Mouse (Mus musculus): ENCODE results near the gene Lifr. TPM values are rescaled to one million over a fixed set of nuclear protein-coding genes. Genes with fewer than 3 reads are reported as not detected.

Gene Lifr
- total RNA-seq, 2 experiments from 2014 or later, result 47.8 to 56.1 TPM

DNA sequence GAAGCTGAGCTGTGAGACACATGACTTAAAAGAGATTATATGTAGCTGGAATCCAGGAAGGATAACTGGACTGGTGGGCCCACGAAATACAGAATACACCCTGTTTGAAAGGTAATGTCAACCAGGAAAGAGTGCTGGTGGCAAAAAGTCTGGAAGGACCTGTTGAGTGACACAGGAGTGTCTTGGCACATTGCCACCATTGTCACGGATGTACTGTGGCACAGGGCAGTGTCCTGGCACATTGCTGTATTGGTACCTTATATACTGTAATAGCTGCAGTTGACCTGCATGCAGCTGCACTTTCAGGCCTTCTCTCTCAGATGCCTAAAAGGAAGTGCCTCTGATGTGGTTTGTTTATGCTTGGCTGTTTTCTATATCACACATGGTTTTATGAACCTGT is 82.5 kb downstream of the Lifr start:
- DNase-seq (ENCODE audit: extremely low spot score in 1 of 2, low spot score in 2 of 2), result no peak
- no peak for TF ChIP-seq CTCF (IDR thresholded peaks at IDR 0.05)
- intact Hi-C loops (cut with DNase I), result no loop called here

DNA sequence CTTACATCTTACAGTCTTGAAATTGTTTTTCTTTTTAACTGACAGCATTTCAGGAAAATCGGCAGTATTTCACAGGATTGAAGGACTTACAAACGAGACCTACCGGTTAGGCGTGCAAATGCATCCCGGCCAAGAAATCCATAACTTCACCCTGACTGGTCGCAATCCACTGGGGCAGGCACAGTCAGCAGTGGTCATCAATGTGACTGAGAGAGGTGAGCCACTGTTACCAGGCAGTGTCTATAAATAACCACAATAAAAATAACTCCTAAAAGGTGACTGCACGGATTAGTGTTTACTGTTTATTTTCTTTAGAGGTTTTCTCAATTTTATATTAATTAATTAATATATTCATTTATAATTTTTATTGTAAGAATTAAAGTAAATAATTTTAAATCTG is 82.9 kb downstream of the Lifr start:
- TF ChIP-seq CTCF (IDR thresholded peaks at IDR 0.05), result no peak
- Histone ChIP-seq H3K4me3 (no peak overlapping the region), H3K27ac (no peak overlapping the region)
- intact Hi-C loops (cut with DNase I), result no loop called here
- no peak for DNase-seq (ENCODE audit: extremely low spot score in 1 of 2, low spot score in 2 of 2)

More for the DNA sequence above, 82.5 kb downstream of the Lifr start:
- Histone ChIP-seq H3K4me3 (no peak overlapping the region), H3K27ac (no peak overlapping the region)

DNA sequence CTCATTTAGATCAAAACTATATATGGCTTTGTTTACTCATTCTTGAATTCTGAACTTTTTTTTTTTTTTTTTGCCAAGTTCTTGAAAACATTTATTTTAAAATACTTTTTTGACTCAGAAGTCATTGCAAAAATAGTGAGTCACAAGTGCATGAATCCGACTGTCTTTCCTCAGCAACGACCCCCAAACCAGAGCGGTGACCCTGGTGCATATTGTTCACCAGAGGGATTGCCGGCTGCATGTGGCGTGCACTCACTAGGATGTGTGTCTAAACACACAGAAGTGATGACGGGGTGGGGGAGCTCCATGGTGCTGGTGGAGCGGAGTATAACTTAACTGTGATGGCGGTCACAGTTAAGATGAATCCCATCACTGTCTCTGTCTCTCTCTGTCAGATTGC is 83.4 kb downstream of the Lifr start:
- no peak for TF ChIP-seq CTCF (IDR thresholded peaks at IDR 0.05)
- no peak for DNase-seq (ENCODE audit: extremely low spot score in 1 of 2, low spot score in 2 of 2)
- Histone ChIP-seq H3K27ac (no peak overlapping the region), H3K4me3 (no peak overlapping the region)
- intact Hi-C loops (cut with DNase I), result no loop called here

DNA sequence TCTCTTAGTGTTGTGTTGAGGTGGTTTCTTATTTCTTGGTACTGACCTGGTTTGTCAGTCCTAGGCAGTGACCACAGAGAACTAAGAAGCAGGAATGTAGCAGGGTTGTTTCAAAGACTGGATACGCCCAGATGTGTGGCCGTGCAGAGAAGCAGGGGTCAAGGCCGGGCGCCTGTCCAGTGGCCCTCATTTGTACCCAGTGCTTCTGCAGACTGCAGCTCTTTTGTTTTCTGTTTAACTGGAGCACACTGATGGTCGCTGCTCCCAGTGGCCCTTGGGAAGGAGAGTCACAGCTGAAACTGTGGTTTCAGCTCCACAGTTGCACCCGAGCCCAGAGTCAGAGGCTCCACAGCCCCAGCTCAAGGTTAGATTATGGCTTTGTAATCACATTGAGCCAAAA is 90.2 kb downstream of the Lifr start:
- no peak for TF ChIP-seq CTCF (IDR thresholded peaks at IDR 0.05)
- no peak overlapping the region; the same call in 1 of the 2 replicates for H3K27ac ChIP-seq
- H3K4me3 ChIP-seq, result no peak overlapping the region
- intact Hi-C loops (cut with DNase I), result no loop called here
- peak in 1 of 2 experiments; percentile 15 for DNase-seq (ENCODE audit: extremely low spot score in 1 of 2, low spot score in 2 of 2)

DNA sequence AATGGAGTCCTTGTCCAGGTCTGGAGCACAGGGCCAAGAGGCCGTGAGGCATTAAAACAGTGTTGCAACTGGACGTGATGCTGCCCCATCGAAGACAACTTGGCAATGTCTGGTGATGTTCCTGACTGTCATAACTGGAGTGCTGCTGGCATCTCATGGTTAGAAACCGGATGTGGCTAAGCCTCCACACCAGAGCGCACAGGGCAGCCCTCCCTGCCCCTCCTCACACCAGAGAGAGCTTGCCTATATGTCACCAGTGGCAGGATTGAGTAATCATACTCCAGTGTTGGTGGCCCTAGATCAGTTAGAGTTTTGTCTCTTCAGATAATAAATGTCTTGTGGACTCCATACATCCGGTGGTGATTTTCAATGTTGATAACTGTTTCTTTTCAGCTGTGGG is 97.3 kb downstream of the Lifr start:
- Histone ChIP-seq H3K27ac (no peak overlapping the region), H3K4me3 (no peak overlapping the region)
- intact Hi-C loops (cut with DNase I), result no loop called here
- TF ChIP-seq CTCF (IDR thresholded peaks at IDR 0.05), result no peak
- no peak for DNase-seq (ENCODE audit: extremely low spot score in 1 of 2, low spot score in 2 of 2)

DNA sequence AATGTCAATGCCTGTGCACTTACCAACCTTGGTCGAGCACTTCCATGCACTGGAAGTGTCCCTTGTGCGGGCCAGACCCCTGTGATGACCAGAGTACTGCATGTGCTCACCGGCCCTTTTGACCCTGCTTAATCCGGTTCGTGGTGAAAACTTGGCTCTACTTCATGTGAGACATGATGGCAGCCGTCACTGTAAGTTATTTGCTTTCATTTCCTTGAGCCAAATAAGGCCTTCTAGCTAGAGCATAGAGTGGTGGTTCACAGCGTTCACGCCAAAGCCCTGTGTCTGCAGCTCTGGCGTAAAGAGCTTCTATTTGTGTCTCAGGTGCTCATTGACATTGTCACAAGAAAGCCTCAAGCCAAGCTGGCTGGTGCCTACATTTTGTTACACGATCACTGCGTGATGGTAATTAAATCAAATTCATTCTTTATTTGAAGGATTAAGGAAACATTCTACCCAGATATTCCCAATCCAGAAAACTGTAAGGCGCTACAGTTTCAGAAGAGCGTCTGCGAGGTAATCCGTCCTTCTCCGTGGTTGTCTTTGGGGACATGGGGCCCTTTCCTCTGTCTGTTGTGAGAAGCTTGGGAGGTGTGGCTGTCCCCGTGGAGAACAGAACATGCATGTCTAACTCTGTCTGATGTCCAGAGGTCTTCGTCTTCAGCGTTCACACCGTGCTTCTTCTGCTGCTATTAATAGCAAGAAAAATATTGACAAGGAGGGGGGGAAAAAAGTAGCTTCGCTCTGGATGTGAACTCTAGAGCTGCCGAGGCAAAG is 99.5 kb downstream of the Lifr start:
- TF ChIP-seq CTCF (IDR thresholded peaks at IDR 0.05), result no peak
- H3K4me3 ChIP-seq, result no peak overlapping the region
- intact Hi-C loops (cut with DNase I), result no loop called here
- no peak overlapping the region for H3K27ac ChIP-seq
- no peak for DNase-seq (ENCODE audit: extremely low spot score in 1 of 2, low spot score in 2 of 2)

DNA sequence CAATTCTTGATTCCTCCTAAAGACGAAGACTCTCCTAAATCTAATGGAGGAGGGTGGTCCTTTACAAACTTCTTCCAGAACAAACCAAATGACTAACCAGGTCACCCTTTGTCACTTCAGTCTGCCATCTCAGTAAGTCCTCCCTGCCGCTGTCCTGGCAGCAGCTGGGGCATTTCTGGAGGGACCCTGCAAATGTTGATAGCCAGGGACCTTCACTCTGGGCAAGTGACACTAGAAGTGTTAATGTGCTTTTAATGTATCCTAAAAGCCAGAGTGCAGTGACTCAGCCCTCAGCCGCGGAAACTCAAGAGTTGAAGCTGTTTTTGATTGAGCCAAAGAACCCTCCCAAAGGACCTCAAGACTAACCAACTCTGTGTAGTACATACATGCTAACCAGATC is 100.7 kb downstream of the Lifr start:
- H3K4me3 ChIP-seq, result no peak overlapping the region
- no peak for TF ChIP-seq CTCF (IDR thresholded peaks at IDR 0.05)
- DNase-seq (ENCODE audit: extremely low spot score in 1 of 2, low spot score in 2 of 2), result no peak
- intact Hi-C loops (cut with DNase I), result no loop called here
- no peak overlapping the region for H3K27ac ChIP-seq

DNA sequence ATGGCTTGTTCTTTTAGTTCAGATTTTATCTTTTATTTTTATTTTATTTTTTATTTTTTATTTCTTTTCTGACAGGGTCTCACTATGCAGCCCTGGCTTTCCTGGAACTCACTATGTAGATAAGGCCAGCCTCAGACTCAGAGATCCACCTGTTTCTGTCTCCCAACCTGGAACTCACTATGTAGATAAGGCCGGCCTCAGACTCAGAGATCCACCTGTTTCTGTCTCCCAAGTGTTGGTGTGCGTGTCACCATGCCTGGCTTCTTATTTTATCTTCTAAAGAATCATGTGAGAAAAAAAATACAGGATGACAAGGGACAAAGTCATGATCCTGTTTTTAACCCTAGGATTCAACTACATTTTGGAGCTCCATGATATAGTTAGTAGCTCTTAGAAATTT is 102.2 kb downstream of the Lifr start:
- intact Hi-C loops (cut with DNase I), result no loop called here
- DNase-seq (ENCODE audit: extremely low spot score in 1 of 2, low spot score in 2 of 2), result no peak
- Histone ChIP-seq H3K4me3 (no peak overlapping the region), H3K27ac (no peak overlapping the region)
- no peak for TF ChIP-seq CTCF (IDR thresholded peaks at IDR 0.05)

DNA sequence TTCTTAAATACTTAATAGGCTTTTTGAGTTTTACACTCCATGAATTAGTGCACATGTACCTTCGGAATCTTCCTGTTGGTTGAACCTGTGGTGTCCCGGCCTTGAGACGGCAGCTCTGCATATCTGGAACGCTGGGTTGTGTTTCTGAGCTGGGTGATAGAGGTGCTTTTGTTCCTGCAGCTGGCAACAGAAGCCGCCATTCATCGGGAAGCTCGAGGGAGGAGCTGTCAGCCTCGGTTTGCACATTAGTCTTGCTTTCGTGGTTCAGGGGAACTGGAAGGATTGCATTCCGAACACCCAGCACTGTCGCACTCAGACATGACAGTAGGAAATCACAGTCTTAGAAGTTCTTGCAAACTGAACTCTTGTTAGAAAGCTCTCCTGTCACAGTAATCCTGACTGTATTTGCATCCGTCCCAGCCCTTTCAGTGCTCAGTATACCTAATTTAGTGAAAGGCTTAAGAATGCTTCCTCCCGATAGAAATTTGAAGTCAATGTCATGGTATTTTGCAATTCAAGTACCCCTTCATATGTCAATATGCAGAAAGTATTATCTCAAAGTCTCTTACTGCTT is 103.8 kb downstream of the Lifr start:
- no peak for DNase-seq (ENCODE audit: extremely low spot score in 1 of 2, low spot score in 2 of 2)
- intact Hi-C loops (cut with DNase I), result no loop called here
- H3K4me3 ChIP-seq, result no peak overlapping the region
- TF ChIP-seq CTCF (IDR thresholded peaks at IDR 0.05), result no peak
- H3K27ac ChIP-seq, result peak overlapping the region; percentile 78

DNA sequence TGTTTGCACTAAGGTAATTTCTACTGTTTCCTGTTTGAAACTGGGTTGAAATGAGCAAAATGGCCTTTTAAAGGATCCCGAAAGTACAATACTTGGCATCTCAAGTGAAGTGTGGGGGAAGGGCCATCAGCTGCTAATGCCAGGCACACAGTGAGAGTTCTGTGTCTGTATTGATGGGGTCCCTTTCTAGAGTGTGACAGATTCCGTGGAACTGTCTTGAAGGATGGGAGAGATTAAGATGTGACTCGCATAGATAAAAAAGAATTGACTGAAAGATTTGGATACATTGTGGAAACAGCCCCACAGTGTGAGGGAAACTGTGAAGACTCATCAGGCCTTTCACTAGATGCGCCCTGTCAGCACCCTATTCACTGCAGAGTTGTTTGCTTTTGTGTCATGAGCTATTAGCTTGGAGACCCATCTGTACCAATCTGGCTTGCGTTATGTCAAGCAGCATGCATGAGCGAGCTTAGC is 104.4 kb downstream of the Lifr start:
- peak overlapping the region; percentile 78 for H3K27ac ChIP-seq
- no peak for TF ChIP-seq CTCF (IDR thresholded peaks at IDR 0.05)
- intact Hi-C loops (cut with DNase I), result no loop called here
- DNase-seq (ENCODE audit: extremely low spot score in 1 of 2, low spot score in 2 of 2), result no peak
- no peak overlapping the region for H3K4me3 ChIP-seq

DNA sequence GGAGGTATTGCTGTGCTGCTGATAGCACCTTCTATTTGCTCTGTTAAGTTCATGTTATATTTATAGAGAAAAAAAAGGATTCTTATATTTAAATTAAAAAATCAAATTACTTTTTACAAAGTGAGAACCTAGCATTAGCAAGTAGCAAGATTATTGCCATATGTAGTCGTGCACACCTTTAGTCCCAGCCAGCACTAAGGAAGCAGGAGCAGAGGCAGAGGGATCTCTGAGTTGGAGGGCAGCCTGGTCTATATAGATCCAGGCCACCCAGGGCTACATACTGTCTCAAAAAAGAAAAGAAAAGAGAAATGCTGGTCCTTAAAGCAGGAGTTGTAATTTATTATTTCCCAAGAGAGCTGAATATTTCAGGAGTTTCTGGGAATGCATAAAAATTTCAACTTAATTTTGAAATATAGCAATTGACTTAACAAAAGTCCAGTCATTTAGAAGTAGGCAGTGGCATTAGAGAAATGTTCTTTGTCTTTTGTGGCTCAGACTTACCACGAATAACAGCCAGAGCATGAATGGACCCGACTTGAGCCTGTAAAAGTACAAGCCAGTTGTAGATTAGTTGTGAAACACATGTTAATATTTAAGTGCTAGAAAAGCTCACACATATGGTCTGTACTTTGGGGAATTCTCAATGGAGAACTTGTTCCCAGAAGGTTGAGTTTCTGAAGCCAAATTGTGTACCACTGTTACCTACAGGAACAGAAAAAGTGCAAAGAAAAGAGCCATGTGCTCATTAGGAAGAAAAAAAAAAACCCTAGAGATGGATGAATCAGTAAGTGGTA is 107.4 kb downstream of the Lifr start:
- no peak for TF ChIP-seq CTCF (IDR thresholded peaks at IDR 0.05)
- H3K4me3 ChIP-seq, result no peak overlapping the region
- no peak for DNase-seq (ENCODE audit: extremely low spot score in 1 of 2, low spot score in 2 of 2)
- intact Hi-C loops (cut with DNase I), result no loop called here
- H3K27ac ChIP-seq, result no peak overlapping the region; the same call in 1 of the 2 replicates

DNA sequence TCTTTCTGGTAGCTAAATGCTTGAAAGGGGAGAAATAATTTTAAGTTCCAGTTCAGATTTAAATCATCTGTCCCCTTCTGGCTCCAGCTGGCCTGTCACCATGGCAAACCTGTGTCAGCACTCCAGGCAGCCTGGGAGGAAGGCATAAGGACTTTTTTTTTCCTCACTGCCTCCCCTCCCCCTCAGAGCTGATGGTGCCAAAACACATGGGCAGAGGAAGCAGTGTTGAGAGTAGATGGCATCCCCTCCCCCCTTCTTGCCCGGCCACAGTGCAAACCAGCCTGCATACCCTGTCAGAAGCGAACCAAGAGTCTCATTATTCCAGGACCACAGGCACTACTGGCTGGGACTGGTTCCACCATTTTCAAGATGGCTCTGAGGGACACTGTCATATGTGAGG is 108.4 kb downstream of the Lifr start:
- no peak overlapping the region for H3K27ac ChIP-seq
- peak in 1 of 2 experiments; percentile 27 for DNase-seq (ENCODE audit: extremely low spot score in 1 of 2, low spot score in 2 of 2)
- no peak for TF ChIP-seq CTCF (IDR thresholded peaks at IDR 0.05)
- intact Hi-C loops (cut with DNase I), result no loop called here
- no peak overlapping the region for H3K4me3 ChIP-seq
